Mouse (Mus musculus) lung, embryonic 15.5 days (tissue): ENCODE measurements around the gene Tnfrsf26. TPM values are rescaled to one million over a fixed set of nuclear protein-coding genes. Genes with fewer than 3 reads are reported as not detected.
"Not testable (repeated sequence)": the region's sequence is repeated elsewhere in the genome, so short reads cannot be mapped to it uniquely, and the experiment has no call there.

Experiments
- ATAC-seq: fragments of 200-750 bp; cut with Nextera tagmentation; 2 replicates; pipeline ENCODE4 v1.8.0; 2017; ENCODE audit warnings: moderate number of reproducible peaks, borderline replicate concordance; ENCODE audit not compliant: low FRiP score, low TSS enrichment; ENCODE audit errors: extremely low read depth
- H3K27ac ChIP-seq: fragments of 300-500 bp; sonication (generic); 2 replicates; pipeline ENCODE4 v1.5.1; 2015; ENCODE audit warnings: moderate library complexity, mild to moderate bottlenecking, inconsistent platforms
- H3K27me3 ChIP-seq: fragments of 300-500 bp; sonication (generic); 2 replicates; pipeline ENCODE4 v1.6.1; 2015; ENCODE audit warnings: inconsistent platforms
- H3K36me3 ChIP-seq: fragments of 300-500 bp; sonication (generic); 2 replicates; pipeline ENCODE4 v1.6.1; 2015; ENCODE audit warnings: inconsistent platforms
- H3K4me1 ChIP-seq: fragments of 300-500 bp; sonication (generic); 2 replicates; pipeline ENCODE4 v1.6.1; 2015; ENCODE audit warnings: inconsistent platforms
- H3K4me2 ChIP-seq: fragments of 300-500 bp; sonication (generic); 2 replicates; pipeline ENCODE4 v1.6.1; 2015; ENCODE audit warnings: inconsistent platforms, mild to moderate bottlenecking, moderate library complexity
- H3K4me3 ChIP-seq: fragments of 300-500 bp; sonication (generic); 2 replicates; pipeline ENCODE4 v1.5.1; 2015; ENCODE audit warnings: mild to moderate bottlenecking, inconsistent platforms
- H3K9ac ChIP-seq: fragments of 300-500 bp; sonication (generic); 2 replicates; pipeline ENCODE4 v1.6.1; 2015; ENCODE audit warnings: inconsistent platforms
- H3K9me3 ChIP-seq: fragments of 300-500 bp; sonication (generic); 2 replicates; pipeline ENCODE4 v1.6.1; 2016; ENCODE audit warnings: inconsistent platforms
- WGBS: fragments of 180-500 bp; shearing (Covaris S2); methylation state at CpG from one replicate; pipeline ENCODE4 v1.1.7; 2015; 5-methylcytosine and 5-hydroxymethylcytosine counted together
- polyA plus RNA-seq: library from polyadenylated mRNA; unstranded; fragments of >200 nt; fragmentation: Nextera tagmentation; extraction: Ambion mirVana; gene quantifications from 2 replicates; pipeline ENCODE4 v1.2.1, GENCODE M21; 2015

Gene Tnfrsf26
- polyA plus RNA-seq = 0.33 and 0.44 TPM in 2 replicates

DNA sequence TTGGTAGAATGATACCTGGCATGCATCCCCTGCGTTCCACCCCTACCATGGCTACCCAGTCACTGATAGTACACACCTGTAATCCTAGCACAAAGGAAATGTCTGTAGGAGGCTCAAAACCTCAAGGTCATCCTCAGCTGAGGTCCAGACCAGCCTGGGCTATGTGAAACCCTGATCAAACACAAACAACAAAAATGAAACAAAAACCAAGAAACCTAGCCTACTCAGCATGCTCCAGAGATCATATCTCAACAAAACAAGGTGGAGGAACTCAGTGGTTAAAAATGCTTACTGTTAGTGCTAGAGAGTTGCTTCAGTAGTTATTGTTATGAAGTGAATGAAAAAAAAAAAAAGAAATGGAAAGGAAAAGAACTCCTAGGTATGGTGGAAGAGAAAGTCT lies at the start of gene Tnfrsf26:
Gene Tnfrsf26 (minus strand): TSS at position 183 of the 400 bp plus-strand sequence.
- 96% methylated on average over 1 of the region's 1 CpGs for WGBS
- Histone ChIP-seq H3K27ac (no peak within 1 kb of the TSS), H3K4me2 (no peak within 1 kb of the TSS), H3K4me1 (no peaks in the 10 kb centered on the region), H3K4me3 (no peak within 1 kb of the TSS), H3K9ac (no peak within 1 kb of the TSS), H3K9me3 (no peaks in the 10 kb centered on the region), H3K27me3 (no peaks in the 10 kb centered on the region), H3K36me3 (no peaks in the 10 kb centered on the region)
- no peak for ATAC-seq

DNA sequence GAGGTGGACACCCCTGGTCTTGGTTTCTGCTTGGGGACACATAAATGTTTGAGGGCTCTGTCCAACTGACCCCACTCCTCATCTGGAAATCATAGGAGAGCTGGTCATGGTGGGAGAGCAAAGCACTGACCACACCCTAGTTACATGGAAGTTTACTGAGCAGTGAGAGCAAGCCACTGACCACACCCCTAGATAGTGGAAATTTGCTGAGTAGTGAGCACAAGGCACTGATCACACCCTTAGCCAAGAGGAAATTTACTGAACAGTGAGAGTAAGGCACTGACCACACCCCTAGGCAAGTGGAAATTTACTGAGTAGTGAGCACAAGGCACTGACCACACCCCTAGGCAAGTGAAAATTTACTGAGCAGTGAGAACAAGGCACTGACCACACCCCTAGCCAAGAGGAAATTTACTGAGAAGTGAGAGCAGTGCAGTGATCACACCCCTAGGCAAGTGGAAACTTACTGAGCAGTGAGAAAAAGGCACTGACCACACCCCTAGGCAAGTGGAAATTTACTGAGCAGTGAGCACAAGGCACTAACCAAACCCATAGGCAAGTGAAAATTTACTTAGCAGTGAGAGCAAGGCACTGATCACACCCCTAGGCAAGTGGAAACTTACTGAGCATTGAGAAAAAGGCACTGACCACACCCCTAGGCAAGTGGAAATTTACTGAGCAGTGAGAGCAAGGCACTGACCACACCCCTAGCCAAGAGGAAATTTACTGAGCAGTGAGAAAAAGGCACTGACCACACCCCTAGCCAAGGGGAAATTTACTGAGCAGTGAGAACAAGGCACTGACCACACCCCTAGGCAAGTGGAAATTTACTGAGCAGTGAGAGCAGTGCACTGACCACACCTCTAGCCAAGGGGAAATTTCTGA lies 38.1 kb upstream of the Tnfrsf26 start:
- Histone ChIP-seq H3K4me1 (no peaks in the 10 kb centered on the region), H3K9me3 (no peaks in the 10 kb centered on the region), H3K27me3 (no peaks in the 10 kb centered on the region), H3K27ac (no peak overlapping the region), H3K9ac (no peak overlapping the region), H3K4me3 (no peak overlapping the region), H3K36me3 (no peaks in the 10 kb centered on the region), H3K4me2 (no peak overlapping the region)
- no peak for ATAC-seq

DNA sequence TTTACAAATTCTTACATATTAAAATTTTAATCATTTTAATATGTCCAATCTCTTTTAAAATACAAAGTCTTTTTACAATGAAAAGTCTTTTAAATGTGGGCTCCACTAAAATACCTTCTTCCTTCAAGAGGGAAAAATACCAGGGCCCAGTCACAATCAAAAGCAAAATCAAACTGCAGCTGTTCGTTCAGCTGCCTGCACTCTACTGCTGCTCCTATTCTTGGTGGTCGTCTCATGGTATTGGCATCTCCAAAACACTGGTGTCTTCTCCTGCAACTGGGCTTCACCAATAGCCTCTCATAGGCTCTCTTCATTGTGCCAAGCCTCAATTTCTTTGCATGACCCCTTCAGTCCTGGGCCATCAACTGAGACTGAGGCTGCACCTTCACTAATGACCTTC lies 34.9 kb upstream of the Tnfrsf26 start:
- Histone ChIP-seq H3K4me2 (no peak overlapping the region), H3K9ac (no peak overlapping the region), H3K27ac (no peak overlapping the region), H3K4me3 (no peak overlapping the region), H3K9me3 (no peaks in the 10 kb centered on the region), H3K4me1 (no peaks in the 10 kb centered on the region), H3K36me3 (no peaks in the 10 kb centered on the region), H3K27me3 (no peaks in the 10 kb centered on the region)
- ATAC-seq = no peak
- WGBS = 76% methylated on average over 2 of the region's 2 CpGs

DNA sequence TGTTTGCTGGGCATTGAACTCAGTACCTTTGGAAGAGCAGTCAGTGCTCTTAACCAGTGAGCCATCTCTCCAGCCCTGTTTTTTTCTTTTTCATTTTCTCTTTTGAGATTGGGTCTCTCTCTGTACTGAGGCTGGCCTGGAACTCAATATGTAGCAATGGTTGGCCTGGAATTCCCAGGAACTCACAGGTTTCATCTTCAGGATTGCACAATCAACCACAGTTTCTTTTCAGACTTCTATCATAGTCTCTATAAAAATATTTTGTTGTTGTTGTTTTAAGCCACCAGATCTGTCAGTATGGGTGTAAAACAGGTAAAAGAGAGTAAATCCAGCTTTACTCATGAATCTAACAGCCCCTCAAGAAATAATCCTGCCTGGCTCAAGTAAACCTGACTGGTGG lies 32.3 kb upstream of the Tnfrsf26 start:
- Histone ChIP-seq H3K4me3 (no peak overlapping the region), H3K36me3 (no peaks in the 10 kb centered on the region), H3K9me3 (no peaks in the 10 kb centered on the region), H3K9ac (no peak overlapping the region), H3K4me1 (no peaks in the 10 kb centered on the region), H3K27me3 (no peaks in the 10 kb centered on the region), H3K4me2 (no peak overlapping the region), H3K27ac (no peak overlapping the region)
- ATAC-seq = no peak

DNA sequence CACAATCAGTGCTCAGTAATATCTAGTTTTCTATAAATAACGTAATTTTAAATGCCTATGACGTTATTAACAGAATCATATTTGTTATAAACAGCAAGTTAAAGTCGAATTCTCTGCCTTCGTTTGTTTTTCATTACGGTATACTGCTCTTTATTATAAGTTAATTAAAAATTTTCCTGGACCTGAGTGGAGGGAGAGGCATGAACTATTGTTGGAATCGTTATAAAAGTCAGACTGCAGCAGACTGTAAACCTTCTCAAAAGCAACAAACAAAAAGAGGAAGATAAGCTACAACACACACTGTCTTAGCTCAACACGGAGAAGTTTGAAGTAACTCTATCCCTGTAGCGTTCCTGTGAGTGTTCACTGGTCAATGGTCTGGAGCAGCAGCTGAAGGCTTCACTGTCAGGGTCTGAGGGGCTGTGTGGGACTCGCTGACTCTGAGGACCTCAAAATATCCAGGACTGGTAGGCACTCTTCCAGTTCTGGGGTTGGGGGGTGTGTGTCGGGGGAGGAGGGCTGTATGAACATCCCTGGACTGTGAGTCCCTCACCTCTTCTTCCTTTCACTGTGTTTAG lies 21.3 kb upstream of the Tnfrsf26 start:
- H3K36me3 ChIP-seq, H3K4me1 ChIP-seq, H3K27ac ChIP-seq, H3K9me3 ChIP-seq, H3K9ac ChIP-seq, H3K27me3 ChIP-seq: not testable (repeated sequence)
- Histone ChIP-seq H3K4me2 (peak overlapping the region; percentile 84), H3K4me3 (peak overlapping the region; percentile 57)
- WGBS = 54% methylated on average over 10 of the region's 10 CpGs
- peak; percentile 62; the same call in 1 of the 2 replicates for ATAC-seq

DNA sequence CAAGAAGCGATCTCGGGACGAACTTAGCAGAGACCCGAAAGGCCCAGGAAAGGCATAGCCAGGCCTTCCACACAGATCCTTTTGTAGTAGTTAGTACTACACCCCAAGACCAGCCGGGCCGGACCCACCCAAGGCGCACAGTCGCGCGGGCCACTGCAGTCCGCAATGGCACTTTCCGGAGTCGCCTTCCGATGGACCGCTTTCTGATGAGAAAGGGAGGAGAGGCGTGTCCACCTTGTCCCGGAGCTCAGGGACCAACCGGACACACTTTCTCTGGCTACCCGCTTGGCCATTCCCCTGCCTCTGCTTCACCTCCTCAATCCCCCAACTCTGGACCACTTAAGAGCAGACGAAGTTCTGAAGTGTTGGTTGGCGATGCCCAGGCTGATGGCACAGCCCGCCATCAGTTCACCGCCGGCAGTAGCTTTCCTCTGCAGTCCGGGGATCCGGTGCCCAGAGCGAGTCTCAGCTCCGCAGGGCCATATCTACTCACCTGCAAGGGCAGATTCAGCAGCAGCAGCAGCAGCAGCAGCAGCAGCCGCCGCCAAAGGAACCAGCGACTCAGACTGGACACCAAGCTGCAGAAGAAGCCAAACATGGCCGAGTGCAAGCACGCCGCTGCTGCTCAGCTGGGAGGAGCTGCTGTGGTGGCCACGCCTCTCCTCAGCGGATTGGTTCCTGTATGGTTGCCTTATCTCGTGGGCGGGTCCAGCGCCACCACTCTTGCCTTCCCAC lies 20.7 kb upstream of the Tnfrsf26 start, which contains the start of gene Tnfrsf22:
Gene Tnfrsf22 (minus strand): TSS at position 628 of the 735 bp plus-strand sequence.
- Histone ChIP-seq H3K4me1 (no peaks in the 10 kb centered on the region), H3K4me2 (peak within 1 kb of the TSS; percentile 84), H3K36me3 (no peaks in the 10 kb centered on the region), H3K27me3 (no peaks in the 10 kb centered on the region), H3K27ac (no peak within 1 kb of the TSS), H3K9me3 (no peaks in the 10 kb centered on the region), H3K9ac (peak within 1 kb of the TSS; percentile 44), H3K4me3 (peak within 1 kb of the TSS; percentile 57)
- ATAC-seq = peak; percentile 98
- WGBS = 2% methylated on average over 39 of the region's 39 CpGs

DNA sequence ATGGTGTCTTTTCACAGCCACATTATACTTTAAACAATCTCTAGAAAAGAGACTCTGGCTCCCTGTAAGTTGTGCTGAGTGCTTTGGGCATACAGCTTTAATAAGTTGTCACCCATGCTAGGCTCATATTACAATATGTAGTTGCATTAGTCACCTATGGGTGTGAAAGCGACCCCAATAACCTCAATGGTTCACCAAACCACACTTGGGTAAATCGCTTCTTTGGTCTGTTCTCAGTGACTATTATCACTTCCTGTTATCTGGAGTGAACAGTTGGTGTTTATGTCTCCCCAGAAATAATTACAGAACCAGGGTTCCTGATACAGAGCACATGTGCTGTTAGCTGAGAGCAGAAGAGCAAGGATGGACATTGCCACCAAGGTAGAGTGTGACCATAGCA lies 15.4 kb upstream of the Tnfrsf26 start:
- not testable (repeated sequence) for H3K27ac ChIP-seq, H3K9me3 ChIP-seq, H3K4me1 ChIP-seq, ATAC-seq, H3K36me3 ChIP-seq, H3K4me3 ChIP-seq, H3K27me3 ChIP-seq, H3K9ac ChIP-seq, H3K4me2 ChIP-seq
- 71% methylated on average over 2 of the region's 2 CpGs for WGBS

DNA sequence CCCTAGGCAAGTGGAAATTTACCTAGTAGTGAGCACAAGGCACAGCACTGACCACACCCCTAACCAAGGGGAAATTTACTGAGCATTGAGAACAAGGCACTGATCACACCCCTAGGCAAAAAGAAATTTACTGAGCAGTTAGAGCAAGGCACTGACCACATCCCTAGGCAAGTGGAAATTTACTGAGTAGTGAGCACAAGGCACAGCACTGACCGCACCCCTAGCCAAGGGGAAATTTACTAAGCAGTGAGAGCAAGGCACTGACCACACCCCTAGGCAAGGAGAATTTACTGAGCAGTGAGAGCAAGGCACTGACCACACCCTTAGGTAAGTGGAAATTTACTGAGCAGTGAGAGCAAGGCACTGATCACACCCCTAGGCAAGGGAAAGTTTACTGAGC lies 8.2 kb upstream of the Tnfrsf26 start:
- H3K9ac ChIP-seq = no peak overlapping the region
- no peaks in the 10 kb centered on the region for H3K4me1 ChIP-seq
- H3K27ac ChIP-seq = no peak overlapping the region
- no peaks in the 10 kb centered on the region for H3K36me3 ChIP-seq
- no peaks in the 10 kb centered on the region for H3K9me3 ChIP-seq
- whole genome bisulfite sequencing = 100% methylated on average over 1 of the region's 1 CpGs
- H3K4me3 ChIP-seq = no peak overlapping the region
- no peak overlapping the region for H3K4me2 ChIP-seq
- ATAC-seq = no peak
- no peaks in the 10 kb centered on the region for H3K27me3 ChIP-seq

DNA sequence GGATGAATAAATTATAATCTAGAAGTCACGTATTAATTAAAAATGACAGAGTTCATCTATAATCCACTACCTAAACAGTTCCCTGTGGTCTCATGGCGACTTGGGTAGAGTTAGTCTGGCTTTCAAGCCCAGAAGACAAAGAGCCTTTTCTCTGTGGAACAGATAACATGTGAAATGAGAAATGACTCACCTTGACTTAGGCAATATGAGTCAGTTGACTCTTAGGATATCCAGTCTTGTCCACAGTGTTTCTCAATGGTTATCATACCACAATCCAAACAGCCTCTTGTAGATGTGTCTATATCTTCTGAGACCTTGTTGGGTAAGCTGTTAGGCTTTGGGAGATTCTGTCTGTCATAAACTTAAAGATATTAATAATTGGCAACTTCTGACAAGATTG lies 3.0 kb upstream of the Tnfrsf26 start:
- H3K4me2 ChIP-seq = no peak overlapping the region
- H3K4me3 ChIP-seq = no peak overlapping the region
- WGBS = 59% methylated on average over 2 of the region's 2 CpGs
- ATAC-seq = no peak
- H3K27ac ChIP-seq = no peak overlapping the region
- no peak overlapping the region for H3K9ac ChIP-seq
- no peaks in the 10 kb centered on the region for H3K36me3 ChIP-seq
- no peaks in the 10 kb centered on the region for H3K9me3 ChIP-seq
- no peaks in the 10 kb centered on the region for H3K27me3 ChIP-seq
- H3K4me1 ChIP-seq = no peaks in the 10 kb centered on the region

DNA sequence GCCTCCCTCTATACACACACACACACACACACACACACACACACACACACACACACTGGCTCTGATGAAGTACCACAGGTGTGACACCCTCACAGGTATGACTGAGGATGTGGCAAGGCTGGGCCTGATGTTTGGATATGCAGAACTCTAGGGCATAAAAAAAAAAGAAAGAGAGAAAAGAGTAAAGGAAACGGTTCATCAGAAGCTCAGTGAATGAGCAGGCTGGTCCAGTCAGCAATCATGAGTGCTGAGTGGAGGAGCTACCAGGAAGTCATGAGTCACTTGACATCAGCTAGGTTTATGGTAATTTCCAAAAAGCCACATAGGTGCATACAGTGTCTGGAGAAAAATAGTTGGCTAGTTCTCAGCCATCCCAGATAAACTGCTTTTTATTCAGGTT lies 979 bp upstream of the Tnfrsf26 start:
- 31% methylated on average over 1 of the region's 1 CpGs for WGBS
- Histone ChIP-seq H3K9me3 (no peaks in the 10 kb centered on the region), H3K4me1 (no peaks in the 10 kb centered on the region), H3K27me3 (no peaks in the 10 kb centered on the region), H3K4me3 (no peak overlapping the region), H3K36me3 (no peaks in the 10 kb centered on the region), H3K9ac (no peak overlapping the region), H3K27ac (no peak overlapping the region), H3K4me2 (no peak overlapping the region)
- ATAC-seq = no peak

DNA sequence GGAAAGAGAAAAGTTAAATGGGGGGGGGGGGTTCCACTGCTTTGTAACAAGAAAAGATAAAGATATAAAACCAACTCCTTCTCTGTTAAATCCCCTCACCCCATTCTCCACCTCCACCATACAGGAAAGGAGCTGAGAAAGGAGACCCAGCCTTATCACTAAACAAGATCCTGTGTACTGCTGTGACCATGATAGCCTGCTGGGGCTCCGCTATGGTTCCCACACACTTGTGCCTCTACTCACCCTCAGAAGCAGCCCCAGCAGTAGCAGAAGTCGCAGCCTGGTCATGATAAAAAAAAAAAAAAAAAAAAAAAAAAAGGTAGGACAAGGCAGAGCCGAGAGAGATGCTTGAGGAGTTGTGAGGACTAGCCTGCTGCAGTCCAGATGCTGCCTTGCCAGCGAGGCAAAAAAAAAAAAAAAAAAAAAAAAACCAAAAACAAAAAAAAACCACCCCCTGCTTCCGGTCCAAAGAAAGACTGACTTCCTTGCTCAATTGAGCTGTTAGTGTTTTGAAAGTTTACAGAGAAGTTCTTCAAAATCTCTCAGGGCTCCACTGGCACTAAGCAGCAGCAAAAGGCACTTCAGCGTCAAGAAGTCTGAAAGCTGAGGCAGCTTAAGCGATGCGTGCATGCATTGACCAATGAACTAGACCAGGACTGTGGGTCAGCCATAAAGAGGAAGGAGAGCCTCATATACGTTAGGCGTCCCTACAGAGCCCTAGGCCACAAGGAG lies 801 bp downstream of the Tnfrsf26 start:
- Histone ChIP-seq H3K36me3 (no peaks in the 10 kb centered on the region), H3K9ac (no peak overlapping the region), H3K4me1 (no peaks in the 10 kb centered on the region), H3K9me3 (no peaks in the 10 kb centered on the region), H3K4me2 (no peak overlapping the region), H3K27ac (no peak overlapping the region), H3K4me3 (no peak overlapping the region), H3K27me3 (no peaks in the 10 kb centered on the region)
- 50% methylated on average over 10 of the region's 10 CpGs for WGBS
- no peak for ATAC-seq
